Mouse (Mus musculus): Measurements from ENCODE around the gene D230025D16Rik. TPM values are rescaled to one million over a fixed set of nuclear protein-coding genes. Genes with fewer than 3 reads are reported as not detected.

The D230025D16Rik gene
- polyA plus RNA-seq, 1 experiment from 2014 or later: 13.5 TPM

GRCm38 (mm10) chr8:105241016-105241415 lies 16.1 kb downstream of the D230025D16Rik start:
- H3K27ac ChIP-seq: no peak overlapping the region
- H3K4me2 ChIP-seq: no peak overlapping the region
- H3K4me3 ChIP-seq (replicated peaks): no peak overlapping the region
- H3K27me3 ChIP-seq: no peaks in the 10 kb centered on the region
- no peaks in the 10 kb centered on the region for H3K9me3 ChIP-seq (replicated peaks)
- DNase-seq: no peak
- peaks cover 59% of the 10 kb centered on the region for H3K36me3 ChIP-seq
- peaks cover 3% of the 10 kb centered on the region; the same call in 1 of the 2 replicates for H3K4me1 ChIP-seq (replicated peaks)
- 94% methylated on average over 7 of the region's 7 CpGs for WGBS (ENCODE audit: insufficient replicate concordance)
- ATAC-seq (ENCODE audit: low read depth): no peak
- no peak overlapping the region for H3K9ac ChIP-seq

GRCm38 (mm10) chr8:105251954-105252353 lies 27.0 kb downstream of the D230025D16Rik start:
- Histone ChIP-seq H3K4me2 (no peak overlapping the region), H3K9me3 (replicated peaks) (no peaks in the 10 kb centered on the region), H3K4me3 (replicated peaks) (no peak overlapping the region), H3K36me3 (peaks cover 67% of the 10 kb centered on the region), H3K27ac (no peak overlapping the region), H3K9ac (no peak overlapping the region), H3K27me3 (peaks cover 15% of the 10 kb centered on the region; the same call in 1 of the 2 replicates), H3K4me1 (replicated peaks) (peaks cover 37% of the 10 kb centered on the region)
- no peak for ATAC-seq (ENCODE audit: low read depth)
- DNase-seq: no peak
- 85% methylated on average over 6 of the region's 6 CpGs for WGBS (ENCODE audit: insufficient replicate concordance)

GRCm38 (mm10) chr8:105252680-105253537 lies 28.0 kb downstream of the D230025D16Rik start:
- Histone ChIP-seq H3K4me3 (replicated peaks) (no peak overlapping the region), H3K27me3 (peaks cover 21% of the 10 kb centered on the region), H3K9ac (no peak overlapping the region), H3K9me3 (replicated peaks) (no peaks in the 10 kb centered on the region), H3K4me1 (replicated peaks) (peaks cover 37% of the 10 kb centered on the region), H3K36me3 (peaks cover 58% of the 10 kb centered on the region), H3K27ac (no peak overlapping the region), H3K4me2 (no peak overlapping the region)
- DNase-seq (no peak), ATAC-seq (ENCODE audit: low read depth) (no peak)
- 53% methylated on average over 10 of the region's 10 CpGs for WGBS (ENCODE audit: insufficient replicate concordance)

DNA sequence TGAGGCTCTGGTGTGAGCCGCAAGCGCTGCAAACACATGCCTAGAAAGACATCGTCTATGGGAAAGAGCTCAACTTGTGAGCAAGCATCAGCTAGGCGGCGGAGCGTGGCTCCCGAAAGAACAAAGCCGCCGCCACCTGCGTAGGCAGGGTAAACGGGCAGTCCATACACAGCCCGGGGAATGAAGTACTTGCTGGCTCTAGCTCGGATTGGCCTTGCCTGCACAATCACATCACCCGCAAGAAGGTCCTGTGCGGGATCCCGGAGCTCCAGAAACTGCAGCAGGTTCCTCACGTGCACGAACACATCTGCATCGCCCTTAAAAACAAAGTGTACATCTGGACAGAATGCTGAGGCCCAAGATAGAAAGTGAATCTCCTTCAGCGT lies 28.8 kb downstream of the D230025D16Rik start:
- peak overlapping the region; percentile 99 for H3K4me2 ChIP-seq
- WGBS (ENCODE audit: insufficient replicate concordance): 56% methylated on average over 20 of the region's 20 CpGs
- H3K9ac ChIP-seq: peak overlapping the region; percentile 80; the same call in 1 of the 2 replicates
- no peaks in the 10 kb centered on the region for H3K9me3 ChIP-seq (replicated peaks)
- ATAC-seq (ENCODE audit: low read depth): no peak
- no peak for DNase-seq
- peaks cover 50% of the 10 kb centered on the region for H3K36me3 ChIP-seq
- H3K27ac ChIP-seq: no peak overlapping the region
- peak overlapping the region; percentile 74 for H3K4me3 ChIP-seq (replicated peaks)
- H3K4me1 ChIP-seq (replicated peaks): peaks cover 41% of the 10 kb centered on the region
- peaks cover 29% of the 10 kb centered on the region for H3K27me3 ChIP-seq

DNA sequence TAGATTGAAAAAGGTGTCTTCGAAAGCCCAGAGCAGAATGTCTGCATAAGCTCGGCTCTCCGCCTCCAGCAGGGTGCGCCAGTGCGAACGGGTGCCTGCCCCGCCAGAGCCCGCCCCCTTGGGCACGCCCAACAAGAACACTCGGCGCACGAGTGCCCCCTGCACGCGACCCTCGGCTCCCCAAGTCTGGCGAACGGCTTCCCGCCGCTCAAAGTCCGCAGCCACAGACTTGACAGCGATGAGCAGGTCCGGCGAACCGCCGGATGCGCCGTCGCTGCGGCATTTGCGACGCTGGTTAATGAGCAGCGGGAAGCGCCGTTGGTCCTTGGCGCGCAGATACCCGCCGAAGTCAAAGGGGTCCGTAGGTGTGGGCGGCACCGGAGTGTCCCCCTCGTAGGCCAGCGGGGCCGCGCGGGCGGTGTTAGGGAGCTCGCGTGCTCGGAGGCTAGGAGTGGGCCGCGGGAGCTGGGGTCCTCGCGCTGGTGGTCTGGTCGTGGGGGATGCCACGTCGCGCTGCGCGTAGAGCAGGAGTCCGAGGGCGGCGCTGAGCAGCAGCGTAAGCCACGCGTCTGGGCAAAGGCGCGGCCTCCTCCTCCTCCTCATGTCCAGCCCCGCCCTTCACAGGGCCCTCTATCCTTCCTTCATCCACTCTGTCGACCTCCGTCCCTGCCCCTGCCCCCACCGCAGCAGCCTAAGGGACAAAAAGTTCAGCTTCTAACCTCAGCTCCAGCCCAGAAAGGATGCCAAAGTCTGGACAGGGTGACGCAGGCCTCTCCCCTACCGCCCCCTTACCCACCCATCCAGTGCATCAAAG lies 29.4 kb downstream of the D230025D16Rik start:
- WGBS (ENCODE audit: insufficient replicate concordance): under 1% methylated on average over 74 of the region's 74 CpGs
- Histone ChIP-seq H3K9ac (peak overlapping the region; percentile 80), H3K27ac (peak overlapping the region; percentile 86), H3K9me3 (replicated peaks) (no peaks in the 10 kb centered on the region), H3K4me2 (peak overlapping the region; percentile 99), H3K4me3 (replicated peaks) (peak overlapping the region; percentile 74), H3K27me3 (peaks cover 35% of the 10 kb centered on the region), H3K4me1 (replicated peaks) (peaks cover 47% of the 10 kb centered on the region), H3K36me3 (peaks cover 44% of the 10 kb centered on the region)
- ATAC-seq (ENCODE audit: low read depth) (peak; percentile 92), DNase-seq (peak; percentile 79)

DNA sequence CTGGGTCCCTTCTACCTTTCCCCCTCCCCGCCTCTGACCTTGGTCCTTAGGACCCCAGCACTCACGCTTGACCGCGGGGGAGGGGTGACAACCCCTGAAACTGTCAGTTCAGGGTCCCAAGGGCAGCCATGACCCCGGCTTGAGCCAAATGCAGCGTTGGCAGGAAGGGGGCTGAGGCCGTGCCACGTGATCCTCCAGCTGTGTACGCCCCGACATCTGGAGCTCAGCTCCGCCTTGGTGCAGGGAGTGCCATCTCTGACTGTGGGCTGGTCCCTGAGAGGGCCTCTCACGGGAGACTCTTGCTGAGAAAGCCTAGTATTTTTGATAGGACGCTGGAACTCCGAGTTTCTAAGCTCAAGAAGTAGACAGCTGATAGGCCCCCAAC lies 30.0 kb downstream of the D230025D16Rik start, which contains the start of gene B3gnt9:
Gene B3gnt9, minus strand, starts transcription at position 188 of the 385 bp plus-strand sequence.
- 2% methylated on average over 14 of the region's 14 CpGs for WGBS (ENCODE audit: insufficient replicate concordance)
- H3K27me3 ChIP-seq: peaks cover 41% of the 10 kb centered on the region
- H3K36me3 ChIP-seq: peaks cover 38% of the 10 kb centered on the region
- no peaks in the 10 kb centered on the region for H3K9me3 ChIP-seq (replicated peaks)
- H3K4me3 ChIP-seq (replicated peaks): peak within 1 kb of the TSS; percentile 74
- DNase-seq: peak; percentile 75
- peak within 1 kb of the TSS; percentile 80 for H3K9ac ChIP-seq
- peak within 1 kb of the TSS; percentile 86 for H3K27ac ChIP-seq
- peak; percentile 89 for ATAC-seq (ENCODE audit: low read depth)
- H3K4me2 ChIP-seq: peak within 1 kb of the TSS; percentile 99
- peaks cover 53% of the 10 kb centered on the region for H3K4me1 ChIP-seq (replicated peaks)

GRCm38 (mm10) chr8:105257318-105258114 lies 32.6 kb downstream of the D230025D16Rik start:
- DNase-seq (no peak), ATAC-seq (ENCODE audit: low read depth) (no peak)
- WGBS (ENCODE audit: insufficient replicate concordance): 66% methylated on average over 7 of the region's 7 CpGs
- H3K4me1 ChIP-seq (replicated peaks): peaks cover 61% of the 10 kb centered on the region
- peaks cover 54% of the 10 kb centered on the region for H3K27me3 ChIP-seq
- no peak overlapping the region for H3K9ac ChIP-seq
- H3K27ac ChIP-seq: no peak overlapping the region
- peaks cover 13% of the 10 kb centered on the region for H3K36me3 ChIP-seq
- H3K4me2 ChIP-seq: no peak overlapping the region
- no peak overlapping the region for H3K4me3 ChIP-seq (replicated peaks)
- no peaks in the 10 kb centered on the region for H3K9me3 ChIP-seq (replicated peaks)

DNA sequence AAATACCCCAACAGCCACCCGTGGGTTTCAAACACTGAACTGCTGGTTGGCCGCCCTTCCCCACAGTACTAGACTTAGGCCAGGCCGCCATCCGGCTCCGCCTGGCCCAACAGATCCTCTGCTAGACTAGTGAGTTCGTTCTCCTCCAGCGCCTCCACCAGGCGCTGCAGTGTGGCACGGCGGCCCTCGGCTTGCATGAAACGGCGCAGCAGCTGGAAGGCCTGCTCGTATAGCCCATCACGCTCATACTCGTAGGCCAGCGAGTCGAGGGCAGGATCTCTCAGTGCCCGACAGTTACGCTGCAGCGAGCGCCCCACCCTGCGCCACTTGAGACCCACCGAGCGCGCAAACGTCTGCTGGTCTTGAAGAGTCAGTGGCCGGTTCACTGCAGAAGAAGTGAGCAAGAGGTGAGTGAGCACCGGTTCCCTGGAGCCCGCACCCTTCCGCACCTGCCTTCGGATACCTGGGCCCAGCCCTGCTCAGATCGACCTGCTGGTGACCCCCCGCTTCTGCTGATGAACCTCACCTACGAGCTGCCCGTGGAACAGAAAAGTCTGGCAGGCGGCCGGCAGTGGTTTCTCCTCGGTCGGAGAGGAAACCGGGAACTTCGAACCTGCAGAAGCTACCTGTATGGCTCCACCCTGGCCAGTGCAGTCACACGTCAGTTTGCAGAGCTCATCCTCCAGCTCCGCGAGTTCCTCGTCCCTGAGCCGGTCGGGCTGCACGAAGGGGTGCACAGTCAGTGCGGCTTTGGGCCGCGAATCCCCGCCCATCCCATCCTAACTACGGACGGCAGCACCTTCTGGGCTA lies 34.2 kb downstream of the D230025D16Rik start:
- no peak for ATAC-seq (ENCODE audit: low read depth)
- H3K4me1 ChIP-seq (replicated peaks): peaks cover 57% of the 10 kb centered on the region

DNA sequence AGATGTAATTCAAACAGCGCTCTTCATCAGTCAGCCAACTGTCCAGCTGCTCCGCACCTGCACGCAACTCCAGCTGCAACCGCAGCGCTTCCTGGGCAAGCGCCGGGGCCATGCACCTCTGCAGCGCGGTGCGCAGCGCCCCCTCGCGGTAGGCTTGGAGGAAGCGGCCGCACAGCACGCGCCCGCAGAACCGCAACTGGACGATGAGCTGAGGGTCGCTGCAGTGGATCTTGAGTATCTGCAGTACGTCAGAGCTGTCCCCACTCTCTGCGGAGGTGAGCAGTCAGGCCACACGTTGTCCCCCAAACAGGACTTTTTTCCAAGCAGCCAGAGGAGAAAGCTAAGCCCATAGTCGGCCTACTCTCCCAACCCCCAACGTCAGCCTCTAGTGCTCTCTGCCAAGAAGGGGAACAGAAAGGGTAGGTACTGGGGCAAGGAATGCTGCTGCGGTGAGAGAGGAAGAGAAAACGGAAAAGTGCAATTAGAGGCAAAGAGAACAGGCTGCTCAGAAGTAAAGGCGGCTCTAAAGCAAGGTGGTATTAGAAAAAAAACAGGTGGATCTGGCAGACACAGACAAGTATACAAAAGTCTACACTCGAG lies 34.9 kb downstream of the D230025D16Rik start:
- ATAC-seq (ENCODE audit: low read depth) (no peak), DNase-seq (peak; percentile 57)
- no peaks in the 10 kb centered on the region for H3K9me3 ChIP-seq (replicated peaks)
- H3K27ac ChIP-seq: no peak overlapping the region
- peak overlapping the region; percentile 52 for H3K4me3 ChIP-seq (replicated peaks)
- peaks cover 54% of the 10 kb centered on the region for H3K4me1 ChIP-seq (replicated peaks)
- WGBS (ENCODE audit: insufficient replicate concordance): 3% methylated on average over 30 of the region's 30 CpGs
- peak overlapping the region; percentile 44; the same call in 1 of the 2 replicates for H3K9ac ChIP-seq
- H3K4me2 ChIP-seq: peak overlapping the region; percentile 74
- peaks cover 61% of the 10 kb centered on the region for H3K27me3 ChIP-seq
- H3K36me3 ChIP-seq: no peaks in the 10 kb centered on the region

More for the DNA sequence above, 34.2 kb downstream of the D230025D16Rik start:
- Histone ChIP-seq H3K36me3 (no peaks in the 10 kb centered on the region), H3K4me3 (replicated peaks) (peak overlapping the region; percentile 52), H3K27me3 (peaks cover 59% of the 10 kb centered on the region), H3K27ac (no peak overlapping the region), H3K4me2 (peak overlapping the region; percentile 74), H3K9ac (peak overlapping the region; percentile 44; the same call in 1 of the 2 replicates), H3K9me3 (replicated peaks) (no peaks in the 10 kb centered on the region)
- 17% methylated on average over 55 of the region's 55 CpGs for whole genome bisulfite sequencing (ENCODE audit: insufficient replicate concordance)
- DNase-seq: no peak
